Mouse (Mus musculus): ENCODE measurements at regions not wholly inside any gene's neighbourhood (a gene's known extent, or its start where the extent isn't known, plus 50 kb on each side); places are given as distances from the start of the nearest gene placed in this dataset.

DNA sequence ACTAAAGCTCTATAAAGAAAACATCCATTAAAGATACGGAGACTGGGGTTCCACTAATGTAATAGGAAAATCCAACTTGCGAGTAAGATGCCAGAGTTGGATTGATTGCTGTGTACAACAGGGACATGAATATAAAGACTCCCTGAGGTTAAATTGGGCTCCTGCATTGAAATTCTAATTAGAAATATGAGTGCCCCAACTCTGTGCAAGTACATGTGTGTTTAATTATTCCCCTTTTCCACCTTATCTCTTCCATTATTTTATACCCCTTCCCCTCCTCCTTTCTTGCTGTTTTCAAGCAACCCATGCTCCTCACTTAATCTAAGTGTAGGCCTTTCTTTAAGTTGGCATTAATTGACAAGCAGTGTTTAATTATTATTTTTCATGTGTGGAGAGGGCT lies 315.7 kb upstream of the G2e3 start:
- TF ChIP-seq CTCF (IDR thresholded peaks at IDR 0.05; ENCODE audit: borderline replicate concordance, extremely low read depth, insufficient read depth, insufficient read length) (no peak), POLR2A (IDR thresholded peaks at IDR 0.05; ENCODE audit: borderline replicate concordance, extremely low read depth, insufficient read depth, insufficient read length, poor library complexity, severe bottlenecking) (no peak)

Measured in brain, embryonic 14.5 days (tissue).